Mouse (Mus musculus) heart, postnatal 25 days (tissue): ENCODE data around the gene Sdr39u1. TPM values are rescaled to one million over a fixed set of nuclear protein-coding genes. Genes with fewer than 3 reads are reported as not detected.

Source experiments
- DNase-seq: peaks from one replicate; pipeline ENCODE4 v3.0.0; 2022; ENCODE audit warnings: low spot score
- intact Hi-C: fragments of 180-260 bp; cut with DNase I; formaldehyde crosslinking; loops from one replicate; pipeline ENCODE4 v1.15.1; 2025
- total RNA-seq, 2 experiments: library from RNA; stranded (reverse); gene quantifications; 2 replicates each; pipeline ENCODE4 v1.2.3; 2021

The Sdr39u1 gene
- total RNA-seq, 2 experiments from 2014 or later = 107 to 108 TPM

- no peak for DNase-seq
- intact Hi-C loops = no loop called here
These were observed 14.8 kb downstream of the Sdr39u1 start for GRCm38 (mm10) chr14:55885114-55885790.

DNA sequence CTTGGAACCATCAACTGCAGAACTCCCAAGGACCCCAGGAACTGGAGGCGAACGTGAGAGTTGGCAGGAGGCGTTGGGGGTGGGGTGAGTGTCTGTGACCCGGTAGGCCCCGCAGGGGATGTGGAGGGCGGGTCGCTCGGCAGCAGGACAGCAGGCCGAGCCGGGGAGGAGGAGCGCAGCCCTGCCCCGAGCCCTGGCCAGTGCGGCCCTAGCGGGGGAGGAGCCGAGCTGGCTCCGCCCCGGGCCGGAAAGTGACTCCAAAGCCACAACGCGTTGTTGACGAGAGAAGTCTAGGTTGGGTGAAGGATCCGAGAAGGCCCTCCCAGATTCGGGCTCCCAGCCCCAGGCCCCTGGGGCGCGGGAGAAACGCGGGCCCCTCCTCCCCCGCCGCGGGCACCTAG is 15.4 kb downstream of the Sdr39u1 start, which contains the start of gene Khnyn:
Gene Khnyn (plus strand): TSS at position 235 of the 401 bp plus-strand sequence.
- intact Hi-C loops = no loop called here

DNA sequence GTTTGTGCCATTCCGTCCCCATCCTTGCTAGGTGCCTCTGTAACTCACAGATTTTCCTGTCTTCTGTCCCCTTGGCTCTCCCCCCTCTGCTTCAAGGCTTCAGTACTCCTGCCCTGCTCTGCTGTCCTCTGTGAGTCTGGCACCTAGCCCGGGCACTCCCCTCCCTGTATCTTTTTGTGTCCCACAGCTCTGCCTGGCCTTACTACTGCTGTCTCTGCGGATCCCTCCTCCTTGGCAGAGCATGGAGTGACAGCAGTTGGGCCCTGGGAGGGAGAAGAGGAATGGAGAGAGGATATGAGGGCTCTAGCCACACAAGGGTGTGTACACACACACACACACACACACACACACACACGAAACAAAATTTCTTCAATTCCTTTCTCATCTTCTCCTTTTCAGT is 15.9 kb downstream of the Sdr39u1 start, which contains the start of gene Cbln3:
Gene Cbln3 (minus strand): TSS at position 227 of the 400 bp plus-strand sequence.
- peak; percentile 50 for DNase-seq
- intact Hi-C loops = no loop called here

More for the DNA sequence above, 15.4 kb downstream of the Sdr39u1 start, which contains the start of gene Khnyn:
- DNase-seq = peak; percentile 94

GRCm38 (mm10) chr14:55883663-55884062 is 16.4 kb downstream of the Sdr39u1 start:
- intact Hi-C loops = no loop called here
- no peak for DNase-seq

GRCm38 (mm10) chr14:55883149-55883661 is 16.9 kb downstream of the Sdr39u1 start:
- no peak for DNase-seq
- intact Hi-C loops = no loop called here

- intact Hi-C loops = no loop called here
- DNase-seq = no peak
These were observed 17.9 kb downstream of the Sdr39u1 start for GRCm38 (mm10) chr14:55882171-55882641.

- intact Hi-C loops = no loop called here
- no peak for DNase-seq
These were observed 19.1 kb downstream of the Sdr39u1 start for GRCm38 (mm10) chr14:55880982-55881381.

GRCm38 (mm10) chr14:55879623-55880022 is 20.5 kb downstream of the Sdr39u1 start:
- DNase-seq = no peak
- intact Hi-C loops = no loop called here

GRCm38 (mm10) chr14:55878316-55878940 is 21.7 kb downstream of the Sdr39u1 start:
- no peak for DNase-seq
- intact Hi-C loops = no loop called here

DNA sequence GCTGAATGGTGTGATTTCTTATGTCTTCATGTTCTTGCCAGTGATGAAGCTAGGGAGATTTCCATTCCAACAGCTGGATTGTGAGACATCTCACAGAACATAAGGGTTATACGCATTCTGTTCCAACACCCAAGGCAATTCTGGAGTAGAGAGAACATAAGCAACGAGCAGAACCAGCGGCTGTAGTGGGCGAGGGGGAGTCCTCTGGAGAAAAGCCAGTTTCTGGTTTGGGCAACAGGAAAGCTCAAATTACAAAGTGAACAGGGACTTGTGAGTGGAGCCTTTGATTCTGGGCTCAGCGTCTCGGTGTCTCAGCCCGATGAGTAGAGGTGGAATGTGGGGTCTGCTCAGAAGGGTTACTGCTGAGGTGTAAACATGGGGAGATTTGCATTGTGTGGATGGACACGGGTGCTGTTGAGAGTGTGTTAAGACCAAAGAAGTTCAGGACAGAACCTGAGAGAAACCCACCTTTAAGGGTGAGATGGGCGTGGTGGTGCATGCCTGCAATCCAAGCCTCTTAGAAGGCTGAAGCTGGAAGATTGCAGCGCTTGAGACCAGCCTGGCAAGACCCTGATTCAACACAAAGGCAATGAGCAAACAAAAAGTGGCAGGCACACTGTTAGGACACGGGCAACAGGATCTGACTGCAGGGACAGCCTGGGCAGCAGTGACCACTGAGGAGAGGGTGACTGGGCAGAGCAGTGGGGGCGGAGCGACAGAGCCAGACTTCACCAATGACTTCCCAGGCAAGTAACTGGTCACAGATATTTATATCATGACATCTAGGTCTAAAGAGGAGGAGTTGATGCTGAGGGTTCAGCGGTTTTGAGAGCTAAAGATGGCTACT is 22.4 kb downstream of the Sdr39u1 start:
- intact Hi-C loops = no loop called here
- DNase-seq = no peak

DNA sequence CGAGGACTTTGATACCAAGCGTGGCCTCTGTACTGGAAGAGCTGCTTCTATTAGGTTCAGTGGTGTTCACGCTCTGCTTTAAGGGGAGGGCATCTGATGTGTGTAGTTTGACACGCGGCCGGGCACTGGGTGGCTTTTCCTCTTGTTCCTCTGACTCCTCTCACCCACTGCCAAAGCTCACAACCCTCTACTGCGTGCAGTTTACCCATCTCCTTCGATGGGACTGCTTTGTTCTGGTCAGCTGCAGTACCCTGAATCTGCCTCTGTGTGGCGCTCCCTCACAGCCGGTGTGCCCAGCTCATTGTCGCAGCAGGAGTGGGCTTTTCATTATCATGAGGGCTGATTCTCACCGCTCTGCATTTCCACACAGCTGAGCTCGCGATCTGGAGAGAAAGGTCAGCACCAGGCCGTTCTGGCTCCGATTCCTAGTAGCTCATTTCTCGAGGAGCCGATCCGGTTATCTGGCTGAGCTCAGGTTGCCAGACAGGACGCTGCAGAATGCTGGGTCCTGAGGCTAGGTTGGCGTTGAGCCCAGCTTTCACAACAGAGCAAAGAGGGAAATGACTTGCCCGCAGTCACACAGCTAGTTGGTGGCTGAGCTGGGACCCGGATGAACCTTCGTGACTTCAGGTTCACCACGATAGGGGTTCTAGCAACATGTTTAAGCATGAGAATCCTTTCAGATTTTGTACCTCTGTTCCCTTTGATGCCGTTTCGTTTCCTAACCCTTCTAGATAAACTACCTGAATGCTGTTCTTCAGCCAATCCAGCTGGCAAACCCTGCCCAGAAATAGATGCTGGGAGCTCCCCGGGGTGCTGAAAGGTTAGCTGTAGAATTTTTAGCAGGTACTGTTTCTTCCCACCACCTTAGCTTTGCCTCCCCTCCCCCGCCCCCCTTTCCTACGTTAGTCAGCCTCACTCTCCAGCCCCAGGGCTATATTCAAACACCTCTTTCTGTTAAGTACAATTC is 26.1 kb downstream of the Sdr39u1 start:
- DNase-seq = peak; percentile 55

GRCm38 (mm10) chr14:55873242-55873713 is 26.8 kb downstream of the Sdr39u1 start:
- no peak for DNase-seq
- intact Hi-C loops = no loop called here

More for the DNA sequence above, 26.1 kb downstream of the Sdr39u1 start:
- intact Hi-C loops = loop anchor here (1.0 kb wide), 1 partner anchor 44 kb away; no protein-coding TSS in a partner anchor

GRCm38 (mm10) chr14:55872551-55872950 is 27.5 kb downstream of the Sdr39u1 start:
- intact Hi-C loops = no loop called here

GRCm38 (mm10) chr14:55872039-55872438 is 28.1 kb downstream of the Sdr39u1 start:
- DNase-seq = no peak
- intact Hi-C loops = no loop called here

More at GRCm38 (mm10) chr14:55872551-55872950, 27.5 kb downstream of the Sdr39u1 start:
- DNase-seq = no peak

GRCm38 (mm10) chr14:55869538-55869937 is 30.6 kb downstream of the Sdr39u1 start:
- no peak for DNase-seq
- intact Hi-C loops = no loop called here

DNA sequence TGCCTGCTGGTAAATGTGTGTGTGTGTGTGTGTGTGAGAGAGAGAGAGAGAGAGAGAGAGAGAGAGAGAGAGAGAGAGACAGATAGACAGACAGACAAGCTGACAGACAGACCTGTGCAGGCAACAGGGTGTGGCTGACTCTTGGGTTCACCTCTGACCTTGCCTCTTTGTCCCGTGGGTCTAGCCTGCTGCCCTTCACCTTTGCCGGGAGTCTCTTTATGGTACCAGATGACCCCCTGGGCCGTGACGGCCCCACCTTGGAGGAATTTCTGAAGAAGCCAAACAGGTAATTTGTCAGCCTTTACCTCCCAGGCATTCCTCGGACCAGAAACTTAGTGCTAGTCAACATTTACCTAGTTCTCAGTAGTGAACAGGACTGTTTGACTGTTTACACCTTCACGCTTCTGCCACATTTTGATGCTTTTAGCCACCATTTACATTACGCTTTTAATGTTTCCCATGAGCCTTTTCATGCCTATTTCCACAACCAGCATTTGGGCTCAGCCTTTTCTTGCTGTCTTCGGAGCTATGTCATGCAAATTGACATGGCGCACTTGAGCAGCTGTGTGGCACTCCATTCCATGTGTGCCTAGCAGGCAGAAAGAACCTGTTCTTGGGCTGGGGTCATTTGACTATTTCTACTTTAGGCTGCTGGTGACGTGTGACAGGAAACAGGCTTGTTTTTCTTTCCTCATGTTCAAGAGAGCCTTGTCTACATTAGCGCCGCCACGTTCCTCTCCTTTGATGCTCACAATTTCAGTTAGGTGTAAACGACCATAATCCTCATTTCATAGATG is 31.7 kb downstream of the Sdr39u1 start:
- DNase-seq = no peak
- intact Hi-C loops = no loop called here

DNA sequence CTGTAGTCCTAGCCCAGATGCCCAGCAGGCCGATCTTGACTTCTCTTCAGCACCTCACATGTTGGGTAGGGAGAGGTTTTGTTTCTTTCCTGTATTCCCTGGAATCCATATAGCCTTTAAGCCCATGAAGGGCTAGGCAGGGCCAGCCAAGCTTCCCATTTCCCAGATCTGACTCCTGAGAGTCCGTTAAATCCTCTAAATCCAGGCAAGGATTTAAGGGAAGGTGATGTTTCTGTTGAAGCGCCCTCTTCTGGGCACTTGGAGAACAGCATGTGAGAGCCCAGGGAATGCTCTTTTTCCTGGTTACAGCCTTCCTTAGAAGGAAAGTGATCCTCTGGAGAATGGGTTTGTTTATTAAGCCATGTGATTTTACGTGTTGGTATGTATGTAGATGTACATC is 33.1 kb downstream of the Sdr39u1 start:
- intact Hi-C loops = no loop called here
- no peak for DNase-seq

DNA sequence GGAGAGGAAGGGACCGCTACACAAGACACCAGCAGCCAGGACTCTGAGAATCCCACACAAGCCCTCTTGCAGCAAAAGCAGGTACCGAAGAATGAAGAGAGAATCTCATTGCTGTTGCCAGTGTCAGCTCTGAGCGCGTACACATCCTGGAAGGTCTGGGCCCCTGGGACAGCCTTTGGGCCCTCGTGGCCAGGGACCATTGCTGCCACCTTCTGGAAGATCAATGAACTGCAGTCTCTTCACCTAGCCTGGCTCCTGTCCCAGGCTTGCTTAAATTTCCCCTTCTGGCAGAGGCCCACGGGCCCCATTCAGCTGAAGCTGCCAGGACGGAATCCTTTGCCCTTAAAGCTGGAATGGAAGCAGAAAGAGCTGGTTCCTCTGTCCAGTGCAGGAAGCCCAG is 36.3 kb downstream of the Sdr39u1 start:
- intact Hi-C loops = loop anchor here (1.0 to 2.0 kb wide), 2 partner anchors 41 to 83 kb away; no protein-coding TSS in a partner anchor
- peak; percentile 55 for DNase-seq
